Mouse (Mus musculus) midbrain, embryonic 12.5 days (tissue): ENCODE data around the gene Med16. TPM values are rescaled to one million over a fixed set of nuclear protein-coding genes. Genes with fewer than 3 reads are reported as not detected.

Experiments used
- ATAC-seq: fragments of 200-750 bp; cut with Nextera tagmentation; 2 replicates; pipeline ENCODE4 v1.8.0; 2017; ENCODE audit warnings: low read depth, moderate TSS enrichment, moderate library complexity; ENCODE audit not compliant: low FRiP score
- H3K27ac ChIP-seq: fragments of 300-500 bp; sonication (generic); replicated peaks from 2 replicates; pipeline ENCODE4 v1.5.1; 2016; ENCODE audit warnings: mild to moderate bottlenecking
- H3K27me3 ChIP-seq: fragments of 300-500 bp; sonication (generic); 2 replicates; pipeline ENCODE4 v1.6.1; 2016; ENCODE audit warnings: mild to moderate bottlenecking
- H3K36me3 ChIP-seq: fragments of 300-500 bp; sonication (generic); 2 replicates; pipeline ENCODE4 v1.6.1; 2016
- H3K4me1 ChIP-seq: fragments of 300-500 bp; sonication (generic); 2 replicates; pipeline ENCODE4 v1.6.1; 2016
- H3K4me2 ChIP-seq: fragments of 300-500 bp; sonication (generic); replicated peaks from 2 replicates; pipeline ENCODE4 v1.6.1; 2016; ENCODE audit warnings: mild to moderate bottlenecking, moderate library complexity
- H3K4me3 ChIP-seq: fragments of 300-500 bp; sonication (generic); 2 replicates; pipeline ENCODE4 v1.5.1; 2016; ENCODE audit warnings: mild to moderate bottlenecking
- H3K9ac ChIP-seq: fragments of 300-500 bp; sonication (generic); replicated peaks from 2 replicates; pipeline ENCODE4 v1.6.1; 2016; ENCODE audit warnings: mild to moderate bottlenecking, moderate library complexity
- H3K9me3 ChIP-seq: fragments of 300-500 bp; sonication (generic); 2 replicates; pipeline ENCODE4 v1.6.1; 2016; ENCODE audit warnings: mild to moderate bottlenecking
- WGBS: fragments of 180-500 bp; shearing (Covaris S2); methylation state at CpG from one replicate; pipeline ENCODE4 v1.1.7; 2016; 5-methylcytosine and 5-hydroxymethylcytosine counted together
- polyA plus RNA-seq: library from polyadenylated mRNA; unstranded; fragments of >200 nt; fragmentation: Nextera tagmentation; extraction: Ambion mirVana; gene quantifications from 2 replicates; pipeline ENCODE4 v1.2.1, GENCODE M21; 2016

Gene Med16
- polyA plus RNA-seq, 1 experiment from 2014 or later: 65.4 TPM

DNA sequence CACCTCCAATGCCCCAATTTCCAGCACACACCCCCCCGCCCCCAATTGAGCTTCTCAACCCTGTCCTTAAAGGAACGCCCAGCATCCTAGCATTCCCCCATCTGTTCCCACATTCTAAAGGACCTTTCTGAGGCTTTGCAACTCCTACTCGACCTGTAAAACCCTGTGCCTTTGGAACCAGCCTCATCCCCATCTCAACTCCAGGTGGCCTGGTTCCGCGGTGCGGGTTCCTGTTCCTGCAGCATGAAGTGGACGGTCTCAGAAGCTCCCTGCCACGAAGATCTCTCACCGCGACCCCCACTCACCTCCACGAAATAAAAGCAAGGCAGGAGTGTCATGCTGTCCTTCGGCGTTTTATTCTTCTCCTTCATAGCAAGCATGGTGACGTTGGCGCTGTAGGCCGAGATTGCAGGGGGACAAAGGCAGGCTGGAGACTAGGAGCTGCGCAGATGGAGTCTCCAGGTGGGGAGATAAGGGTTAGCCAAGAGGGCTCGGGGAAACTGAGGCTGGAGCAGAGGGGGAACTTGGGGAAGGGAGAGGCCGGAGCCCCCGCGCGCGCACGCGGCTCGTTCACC lies 34.9 kb downstream of the Med16 start:
- ATAC-seq: no peak
- Histone ChIP-seq H3K27ac (peak overlapping the region; percentile 94), H3K9me3 (no peaks in the 10 kb centered on the region), H3K4me3 (peak overlapping the region; percentile 78), H3K27me3 (peaks cover 4% of the 10 kb centered on the region; the same call in 1 of the 2 replicates), H3K4me1 (peaks cover 40% of the 10 kb centered on the region), H3K4me2 (peak overlapping the region; percentile 74), H3K9ac (peak overlapping the region; percentile 94), H3K36me3 (peaks cover 29% of the 10 kb centered on the region)
- WGBS: under 1% methylated on average over 26 of the region's 26 CpGs

- ATAC-seq: no peak
- WGBS: 7% methylated on average over 6 of the region's 6 CpGs
- Histone ChIP-seq H3K4me3 (peak overlapping the region; percentile 78), H3K4me1 (peaks cover 40% of the 10 kb centered on the region), H3K36me3 (peaks cover 29% of the 10 kb centered on the region), H3K9ac (peak overlapping the region; percentile 94), H3K9me3 (no peaks in the 10 kb centered on the region), H3K27ac (peak overlapping the region; percentile 94), H3K4me2 (peak overlapping the region; percentile 74), H3K27me3 (peaks cover 4% of the 10 kb centered on the region; the same call in 1 of the 2 replicates)
Measured at GRCm38 (mm10) chr10:79873313-79873712, 35.4 kb downstream of the Med16 start.

- peaks cover 29% of the 10 kb centered on the region for H3K36me3 ChIP-seq
- peak overlapping the region; percentile 78 for H3K4me3 ChIP-seq
- H3K27me3 ChIP-seq: peaks cover 4% of the 10 kb centered on the region; the same call in 1 of the 2 replicates
- no peaks in the 10 kb centered on the region for H3K9me3 ChIP-seq
- peak overlapping the region; percentile 94 for H3K27ac ChIP-seq
- H3K9ac ChIP-seq: peak overlapping the region; percentile 94
- no peak for ATAC-seq
- H3K4me1 ChIP-seq: peaks cover 40% of the 10 kb centered on the region
- H3K4me2 ChIP-seq: peak overlapping the region; percentile 74
- WGBS: 52% methylated on average over 3 of the region's 3 CpGs
Measured at GRCm38 (mm10) chr10:79872862-79873261, 35.9 kb downstream of the Med16 start.

- peaks cover 40% of the 10 kb centered on the region for H3K4me1 ChIP-seq
- no peak for ATAC-seq
- H3K4me2 ChIP-seq: peak overlapping the region; percentile 74
- peaks cover 37% of the 10 kb centered on the region for H3K36me3 ChIP-seq
- no peaks in the 10 kb centered on the region for H3K27me3 ChIP-seq
- H3K27ac ChIP-seq: no peak overlapping the region
- peak overlapping the region; percentile 78 for H3K4me3 ChIP-seq
- H3K9ac ChIP-seq: 0 out of 2 replicates have a peak overlapping the region, but pooled peaks have one; percentile 17
- WGBS: 93% methylated on average over 8 of the region's 8 CpGs
- no peaks in the 10 kb centered on the region for H3K9me3 ChIP-seq
Measured at GRCm38 (mm10) chr10:79871845-79872244, 36.9 kb downstream of the Med16 start.

DNA sequence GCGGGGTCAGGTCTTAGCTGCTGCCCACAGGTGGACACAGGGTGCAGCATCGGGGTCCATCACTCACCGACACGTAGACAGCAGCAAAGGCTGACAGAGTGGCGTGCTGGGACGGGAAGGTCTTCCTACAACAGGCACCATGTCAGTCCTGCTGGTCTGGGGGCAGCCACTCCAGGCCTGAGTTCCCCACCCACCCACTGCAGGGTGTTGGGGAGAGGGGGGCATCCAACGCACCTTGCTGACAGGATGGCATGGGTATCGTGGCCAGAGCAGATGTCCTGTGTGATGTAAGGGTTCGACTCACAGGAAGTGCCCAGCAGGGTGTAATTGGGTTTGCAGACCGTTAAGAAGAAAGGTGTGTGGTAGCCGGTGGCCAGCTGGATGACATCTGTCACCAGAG lies 42.1 kb downstream of the Med16 start:
- Histone ChIP-seq H3K27ac (no peak overlapping the region), H3K4me2 (no peak overlapping the region), H3K9ac (no peak overlapping the region), H3K4me1 (peaks cover 15% of the 10 kb centered on the region; the same call in 1 of the 2 replicates), H3K36me3 (peaks cover 82% of the 10 kb centered on the region), H3K9me3 (no peaks in the 10 kb centered on the region), H3K4me3 (no peak overlapping the region), H3K27me3 (no peaks in the 10 kb centered on the region)
- WGBS: 84% methylated on average over 11 of the region's 11 CpGs
- ATAC-seq: no peak

- Histone ChIP-seq H3K4me3 (no peak overlapping the region), H3K4me1 (peaks cover 14% of the 10 kb centered on the region; the same call in 1 of the 2 replicates), H3K36me3 (peaks cover 82% of the 10 kb centered on the region), H3K27ac (peak overlapping the region; percentile 63; the same call in 1 of the 2 replicates), H3K9ac (no peak overlapping the region), H3K4me2 (no peak overlapping the region), H3K27me3 (no peaks in the 10 kb centered on the region), H3K9me3 (no peaks in the 10 kb centered on the region)
- WGBS: 82% methylated on average over 19 of the region's 19 CpGs
- no peak for ATAC-seq
Measured at GRCm38 (mm10) chr10:79865801-79866295, 42.9 kb downstream of the Med16 start.

DNA sequence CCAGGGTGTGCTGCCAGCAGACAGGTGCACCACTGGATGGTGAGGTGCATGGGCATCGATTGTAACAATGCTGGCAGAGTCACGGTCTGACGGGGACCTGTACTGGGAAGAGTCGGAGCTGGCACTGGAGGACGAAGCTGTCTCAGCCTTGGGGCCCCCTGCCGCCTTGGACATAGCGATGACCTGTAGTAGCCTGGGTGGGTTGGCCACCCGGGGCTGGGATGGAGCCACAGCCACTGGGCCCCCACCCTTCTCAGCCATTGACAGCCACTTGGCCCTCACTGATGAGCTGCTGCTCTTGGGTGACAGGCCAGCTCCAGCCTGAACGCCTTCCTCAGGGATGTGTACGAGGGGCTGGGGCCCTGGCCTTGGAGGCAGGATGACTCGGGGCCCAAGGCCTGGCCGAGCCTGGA lies 43.5 kb downstream of the Med16 start:
- 72% methylated on average over 11 of the region's 12 CpGs for WGBS
- ATAC-seq: peak; percentile 17; the same call in 1 of the 2 replicates
- Histone ChIP-seq H3K27ac (peak overlapping the region; percentile 63), H3K36me3 (peaks cover 84% of the 10 kb centered on the region), H3K4me2 (no peak overlapping the region), H3K27me3 (no peaks in the 10 kb centered on the region), H3K4me3 (no peak overlapping the region), H3K9ac (no peak overlapping the region), H3K4me1 (peaks cover 14% of the 10 kb centered on the region; the same call in 1 of the 2 replicates), H3K9me3 (no peaks in the 10 kb centered on the region)

DNA sequence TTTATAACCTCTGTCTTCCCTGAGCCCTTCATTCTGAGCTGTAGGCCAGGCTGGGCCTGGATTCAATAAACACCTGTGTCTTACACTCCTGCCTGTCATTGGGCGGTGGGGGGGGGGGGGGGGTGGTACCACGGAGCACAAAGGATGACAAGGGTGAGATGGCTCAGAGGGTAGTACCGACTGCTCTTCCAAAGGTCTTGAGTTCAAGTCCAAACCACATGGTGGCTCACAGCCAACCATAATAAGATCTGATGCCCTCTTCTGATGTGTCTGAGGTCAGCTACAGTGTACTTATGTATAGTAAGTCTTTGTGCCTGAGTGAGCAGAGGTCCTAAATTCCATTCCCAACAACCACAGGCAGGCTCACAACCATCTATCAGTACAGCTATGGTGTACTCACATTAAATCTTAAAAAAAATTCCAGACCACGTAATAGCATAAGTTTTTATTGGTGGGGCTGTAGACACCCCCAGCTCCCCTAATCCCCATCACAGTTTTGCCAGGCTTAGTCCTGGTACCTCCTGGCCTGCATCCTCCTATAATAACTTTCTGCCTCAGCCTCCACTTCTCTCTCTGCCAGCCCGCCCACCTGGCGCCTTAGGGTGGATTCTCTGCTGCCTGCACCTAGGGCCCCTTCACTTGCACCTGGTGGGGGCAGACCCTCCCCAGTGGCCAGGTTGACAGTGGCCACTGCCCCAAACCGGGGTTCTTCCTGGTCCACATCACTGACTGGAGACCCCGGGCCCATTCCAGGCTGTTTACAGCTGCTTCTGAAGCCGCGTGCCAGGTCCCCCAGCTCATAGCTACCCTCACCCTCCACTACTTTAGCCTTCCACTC lies 44.2 kb downstream of the Med16 start:
- Histone ChIP-seq H3K4me3 (no peak overlapping the region), H3K9me3 (no peaks in the 10 kb centered on the region), H3K9ac (no peak overlapping the region), H3K4me1 (peaks cover 13% of the 10 kb centered on the region; the same call in 1 of the 2 replicates), H3K27me3 (no peaks in the 10 kb centered on the region), H3K36me3 (peaks cover 86% of the 10 kb centered on the region), H3K27ac (peak overlapping the region; percentile 63), H3K4me2 (no peak overlapping the region)
- peak; percentile 45 for ATAC-seq
- WGBS: 61% methylated on average over 10 of the region's 10 CpGs

GRCm38 (mm10) chr10:79862925-79863324 lies 45.8 kb downstream of the Med16 start:
- Histone ChIP-seq H3K27ac (0 out of 2 replicates have a peak overlapping the region, but pooled peaks have one; percentile 26), H3K9me3 (no peaks in the 10 kb centered on the region), H3K4me1 (peaks cover 18% of the 10 kb centered on the region), H3K4me3 (no peak overlapping the region), H3K36me3 (peaks cover 96% of the 10 kb centered on the region), H3K27me3 (no peaks in the 10 kb centered on the region), H3K4me2 (no peak overlapping the region), H3K9ac (no peak overlapping the region)
- 80% methylated on average over 10 of the region's 10 CpGs for WGBS
- ATAC-seq: no peak

GRCm38 (mm10) chr10:79862049-79862788 lies 46.5 kb downstream of the Med16 start:
- Histone ChIP-seq H3K4me1 (peaks cover 25% of the 10 kb centered on the region), H3K27ac (peak overlapping the region; percentile 26; the same call in 1 of the 2 replicates), H3K9me3 (no peaks in the 10 kb centered on the region), H3K9ac (no peak overlapping the region), H3K27me3 (no peaks in the 10 kb centered on the region), H3K36me3 (peaks cover 97% of the 10 kb centered on the region), H3K4me3 (no peak overlapping the region), H3K4me2 (no peak overlapping the region)
- no peak for ATAC-seq
- 89% methylated on average over 23 of the region's 23 CpGs for WGBS

DNA sequence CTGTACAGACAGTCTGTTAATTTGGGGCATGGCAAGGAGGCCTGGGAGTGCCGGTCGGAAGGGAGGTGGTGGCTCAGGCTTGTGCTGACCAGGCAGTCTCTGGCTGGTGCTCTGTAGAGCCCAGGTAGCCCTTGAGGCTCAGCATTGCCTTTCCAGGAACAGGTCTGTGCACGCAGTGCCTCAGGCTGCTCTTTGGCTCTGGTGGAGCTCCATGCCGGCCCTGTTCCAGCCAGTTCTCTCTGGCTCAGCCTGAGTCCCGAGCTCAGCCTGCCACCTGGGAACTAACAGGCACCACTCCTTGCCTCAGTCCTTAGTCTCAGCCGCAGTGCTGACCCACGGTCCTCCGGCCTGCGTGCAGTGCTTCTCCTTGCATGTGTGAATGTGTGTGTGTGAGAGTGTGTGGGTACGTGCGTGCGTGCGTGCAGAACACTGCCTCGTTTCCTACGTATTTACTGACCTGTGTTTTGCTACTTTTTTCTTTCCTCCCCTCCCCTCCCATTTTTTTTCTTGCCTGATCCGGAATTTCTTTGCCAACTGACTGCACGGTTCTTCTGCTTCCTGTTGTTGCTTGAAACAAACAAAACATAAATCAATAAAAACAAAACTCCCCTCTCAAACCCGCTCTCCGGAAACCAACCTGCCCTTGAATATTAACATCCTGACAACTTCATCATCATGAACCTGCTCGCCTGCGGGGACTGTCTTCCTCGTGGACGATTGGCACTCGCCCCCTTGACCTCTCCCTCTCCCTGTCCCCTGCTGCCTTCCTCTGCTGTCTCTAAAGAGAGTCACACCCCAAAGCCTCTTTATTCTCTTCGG lies 47.3 kb downstream of the Med16 start:
- Histone ChIP-seq H3K36me3 (peaks cover 96% of the 10 kb centered on the region), H3K4me1 (peaks cover 32% of the 10 kb centered on the region)
- ATAC-seq: no peak

More for the DNA sequence above, 47.3 kb downstream of the Med16 start:
- Histone ChIP-seq H3K27me3 (no peaks in the 10 kb centered on the region), H3K9ac (no peak overlapping the region), H3K4me2 (no peak overlapping the region), H3K27ac (0 out of 2 replicates have a peak overlapping the region, but pooled peaks have one; percentile 26), H3K9me3 (no peaks in the 10 kb centered on the region), H3K4me3 (no peak overlapping the region)
- WGBS: 82% methylated on average over 25 of the region's 25 CpGs
